Mouse (Mus musculus) thymus, postnatal 4 days (tissue): Measurements from ENCODE around the gene Dab2ip.

ENCODE experiments used
- DNase-seq: peaks from one replicate; pipeline ENCODE4 v3.0.0; 2021

The Dab2ip gene

DNA sequence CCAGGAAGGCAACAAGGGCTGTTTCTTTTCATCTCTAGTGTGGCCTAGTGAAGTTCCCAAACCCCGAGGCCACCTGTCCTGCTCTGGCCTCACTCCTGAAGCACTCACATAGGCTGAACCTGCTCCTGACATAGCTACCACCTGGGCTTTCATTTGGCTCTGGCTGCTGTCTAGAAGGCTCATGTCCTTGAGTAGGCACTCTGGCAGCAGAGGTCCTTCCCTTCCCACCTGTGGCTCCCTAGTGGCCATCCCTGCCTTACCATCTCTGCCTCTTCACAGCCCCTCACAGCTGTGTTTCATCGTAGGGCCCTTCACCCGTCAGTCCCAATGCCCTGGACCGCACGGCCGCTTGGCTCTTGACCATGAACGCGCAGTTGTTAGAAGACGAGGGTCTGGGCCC lies 162.9 kb downstream of the Dab2ip start:
- DNase-seq, result no peak

DNA sequence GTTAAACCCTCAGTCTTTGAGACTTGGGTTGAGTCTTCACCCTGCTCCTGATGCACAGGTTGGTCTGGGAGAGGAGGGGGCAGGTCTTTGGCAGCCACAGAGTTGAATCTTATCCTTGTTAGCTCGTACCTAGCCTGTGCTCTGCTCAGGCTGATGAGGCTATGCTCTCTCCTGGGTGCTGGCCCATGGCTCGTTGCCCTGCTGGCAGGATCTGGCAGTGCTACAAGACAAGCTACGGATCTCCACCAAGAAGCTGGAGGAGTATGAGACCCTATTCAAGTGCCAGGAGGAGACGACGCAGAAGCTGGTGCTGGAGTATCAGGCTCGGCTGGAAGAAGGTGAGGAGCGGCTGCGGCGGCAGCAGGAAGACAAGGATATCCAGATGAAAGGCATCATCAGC lies 164.8 kb downstream of the Dab2ip start:
- DNase-seq, result no peak

DNA sequence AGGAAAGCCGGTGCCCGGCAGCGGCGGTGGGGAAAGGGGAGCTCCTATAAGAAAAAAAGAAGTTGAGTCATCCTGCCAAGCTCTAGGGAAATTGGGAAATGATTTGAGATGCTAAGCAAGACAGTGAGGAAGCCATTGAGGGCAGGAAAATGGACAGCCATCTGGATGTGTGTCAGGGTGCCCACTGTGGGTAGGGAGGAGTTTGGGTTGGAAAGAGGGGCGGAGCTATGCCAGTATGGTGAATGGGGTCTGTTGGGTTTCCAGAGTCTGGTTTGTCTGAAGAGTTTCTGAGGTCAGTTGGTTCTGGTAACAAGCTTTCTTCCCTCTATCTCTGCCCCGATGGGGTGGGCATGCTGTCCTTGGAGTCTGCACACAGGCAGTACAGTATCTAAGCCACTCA lies 165.2 kb downstream of the Dab2ip start:
- DNase-seq, result no peak

DNA sequence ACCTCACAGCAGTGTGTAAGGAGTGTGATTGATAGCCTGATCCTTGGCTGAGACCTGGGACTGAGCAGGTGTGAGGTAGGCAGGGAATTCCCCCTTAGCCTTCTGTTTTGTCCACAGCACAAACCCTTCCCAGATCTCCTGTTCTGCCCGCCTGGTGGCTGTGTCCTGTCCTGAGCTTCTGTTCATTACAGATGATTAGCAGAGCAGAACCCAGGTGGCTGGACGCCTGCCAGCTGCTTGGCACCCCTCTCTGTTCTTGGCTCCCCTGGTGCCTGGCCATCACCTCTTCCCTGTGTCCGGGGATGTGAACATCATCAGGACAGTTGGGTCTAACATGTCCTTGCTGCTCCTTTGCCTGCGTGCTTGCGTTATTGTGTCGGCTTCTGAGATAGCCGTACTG lies 165.6 kb downstream of the Dab2ip start:
- no peak for DNase-seq

DNA sequence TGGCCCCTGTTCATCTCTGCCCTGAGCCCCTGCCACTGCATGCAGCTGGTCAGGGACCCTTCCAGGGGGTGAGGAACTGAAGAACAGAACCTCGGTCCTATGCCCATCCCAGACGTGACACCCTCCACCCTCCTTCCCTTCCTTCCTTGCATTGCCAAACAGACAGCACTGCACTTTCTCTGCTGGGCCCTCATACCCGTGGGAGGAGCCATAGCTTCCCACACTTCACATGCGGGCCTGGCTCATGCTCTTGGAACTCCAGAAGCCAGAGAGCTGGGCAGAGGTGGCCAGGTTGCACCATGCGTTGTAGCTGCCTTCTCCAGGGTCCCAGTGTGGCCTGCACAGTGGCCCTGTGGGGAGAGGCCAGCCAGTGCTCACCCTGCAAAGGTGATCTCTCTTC lies 170.6 kb downstream of the Dab2ip start:
- DNase-seq, result no peak

DNA sequence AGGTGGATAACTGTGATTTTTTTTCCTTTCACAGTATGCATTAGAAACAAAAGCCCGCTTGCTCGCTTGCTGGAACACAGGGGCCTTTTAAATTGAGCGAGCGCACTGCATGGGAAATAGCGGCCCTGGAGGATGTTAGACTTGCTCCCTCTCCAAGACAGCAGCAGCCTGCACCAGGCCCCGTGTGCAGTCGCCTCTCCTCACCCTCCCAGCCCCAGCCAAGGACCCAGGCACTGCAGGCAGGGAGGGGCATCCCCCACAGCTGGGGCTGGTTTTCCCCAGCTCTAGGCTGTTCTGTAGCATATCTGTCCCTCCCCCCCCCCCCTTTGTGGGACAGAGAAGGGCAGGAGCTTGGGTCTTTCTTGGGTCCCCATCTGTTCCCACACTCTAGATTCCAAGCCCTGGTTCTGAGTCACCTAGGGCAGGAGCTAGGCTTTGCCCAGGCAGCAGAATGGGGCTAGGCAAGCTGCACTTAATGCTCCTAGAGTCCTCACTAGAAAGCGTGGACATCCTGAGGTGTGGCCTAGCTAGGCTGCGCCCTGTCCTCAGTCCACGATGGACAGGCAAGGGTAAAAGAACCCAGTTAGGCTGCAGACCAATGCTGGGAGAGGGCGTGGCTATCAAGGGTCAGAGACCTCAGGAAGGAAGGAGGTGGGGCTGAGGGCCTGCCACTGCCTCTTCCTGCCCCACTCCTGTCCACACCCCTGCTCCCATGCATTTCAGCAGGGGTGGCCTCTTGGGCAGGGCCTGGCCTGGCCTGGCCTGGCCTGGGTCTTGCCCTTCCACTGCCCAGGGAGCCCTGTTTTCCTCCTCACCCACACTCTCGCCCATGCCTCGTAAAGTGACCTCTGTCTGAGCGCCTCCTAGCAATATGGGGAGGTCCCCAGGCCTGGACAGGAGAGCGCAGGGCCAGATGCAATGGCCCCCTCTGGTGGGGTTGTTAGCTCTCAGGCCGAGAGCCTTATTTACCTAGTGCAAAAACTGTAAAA lies 171.3 kb downstream of the Dab2ip start:
- DNase-seq, result no peak

DNA sequence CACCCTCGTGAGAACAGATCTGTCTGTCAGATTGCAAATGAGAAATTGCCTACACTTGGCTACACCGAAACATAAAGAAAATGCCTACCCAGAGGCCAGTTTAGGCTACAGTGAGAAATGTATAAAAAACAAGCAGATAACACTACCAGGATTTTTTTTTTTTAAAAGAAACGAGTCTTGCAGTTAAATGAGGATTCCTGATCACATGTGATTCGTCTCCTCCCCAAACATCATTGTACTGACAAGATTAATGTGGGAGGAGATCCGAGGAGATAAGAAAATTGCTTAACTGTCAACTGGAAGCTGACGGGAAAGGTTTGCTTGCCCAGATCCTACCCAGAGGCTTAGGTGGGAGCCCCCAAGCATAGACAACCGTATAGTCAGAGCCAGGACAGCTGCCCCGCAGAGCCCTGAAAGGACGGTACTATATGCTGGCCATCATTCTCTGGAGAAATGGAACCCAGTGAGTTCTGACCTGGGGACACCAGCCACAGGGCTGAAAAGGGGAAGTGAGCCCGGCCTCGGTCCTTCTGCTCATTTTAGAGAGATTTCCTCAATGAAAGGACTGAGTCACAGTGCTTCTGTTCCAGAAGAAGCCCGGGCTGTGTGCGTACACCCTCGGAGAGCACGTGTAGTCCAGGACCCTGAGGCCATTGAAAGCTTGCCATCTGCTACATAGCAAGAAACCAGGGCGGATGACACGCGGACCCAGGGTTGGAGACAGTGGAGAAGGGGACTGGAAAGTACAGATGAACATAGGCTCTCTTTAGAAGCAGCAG lies 173.8 kb downstream of the Dab2ip start:
- DNase-seq, result no peak

DNA sequence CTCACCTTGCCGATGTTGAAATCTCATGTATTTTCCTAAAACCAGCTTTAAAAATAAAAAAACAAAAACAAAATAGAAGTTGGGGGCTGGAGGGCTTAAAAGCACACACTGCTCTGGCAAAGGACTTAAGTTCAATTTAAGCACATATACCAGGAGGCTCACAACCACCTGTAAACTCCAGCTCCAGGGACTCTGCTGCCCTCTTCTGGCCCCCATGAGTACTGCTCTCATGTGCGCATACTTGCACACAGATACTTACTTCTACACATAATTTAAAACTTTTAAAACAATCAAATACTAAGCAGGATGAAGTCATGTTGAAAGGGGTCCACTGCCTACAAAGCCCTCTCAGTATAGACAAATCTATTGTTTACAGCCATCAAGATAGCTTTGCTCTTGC lies 176.9 kb downstream of the Dab2ip start:
- peak; percentile 53 for DNase-seq

DNA sequence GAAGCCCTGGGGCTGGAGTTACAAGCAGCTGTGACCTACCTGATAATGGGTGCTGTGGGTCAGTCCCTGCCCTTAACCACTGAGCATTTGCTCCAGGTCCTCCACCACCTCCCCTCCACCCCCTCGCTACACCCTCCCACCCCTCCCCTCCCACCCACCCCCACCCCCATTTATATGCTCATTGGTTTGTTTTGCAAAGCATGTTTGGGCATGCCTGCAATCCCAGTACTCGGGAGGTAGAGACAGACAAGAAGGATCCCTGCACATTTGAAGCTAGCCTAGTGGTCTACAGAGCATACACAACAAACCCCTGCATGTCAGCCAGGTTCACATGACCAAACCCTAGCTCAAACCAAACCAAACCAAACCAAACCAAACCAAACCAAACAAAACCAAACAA lies 178.0 kb downstream of the Dab2ip start:
- DNase-seq, result no peak

DNA sequence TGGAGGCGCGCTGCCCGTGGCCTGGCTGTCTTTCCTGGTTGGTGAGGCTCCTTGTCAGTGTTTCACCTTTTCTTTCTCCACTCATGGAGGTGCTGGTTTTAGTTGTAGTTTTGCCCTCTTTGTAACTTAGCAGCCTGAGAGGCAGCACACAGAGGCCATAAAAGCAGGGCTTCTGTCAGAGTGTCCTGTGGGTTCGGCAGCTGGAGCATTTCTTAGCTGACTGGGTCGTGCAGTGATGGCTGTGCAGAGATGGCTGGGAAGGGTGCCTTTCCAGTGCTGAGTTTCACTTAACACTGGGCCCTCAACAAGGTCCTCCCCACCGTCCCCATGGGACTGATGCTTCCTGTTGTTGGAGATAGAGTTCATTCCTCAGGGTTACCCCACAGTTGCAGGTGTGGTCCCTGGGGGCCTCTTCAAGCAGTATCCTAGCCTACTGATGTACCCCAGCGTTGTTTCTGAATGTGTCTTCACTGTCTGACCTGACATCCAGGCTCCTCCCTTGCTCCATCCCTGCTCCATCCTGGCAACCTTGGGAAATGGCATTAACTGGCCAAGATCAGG lies 179.5 kb downstream of the Dab2ip start:
- no peak for DNase-seq

DNA sequence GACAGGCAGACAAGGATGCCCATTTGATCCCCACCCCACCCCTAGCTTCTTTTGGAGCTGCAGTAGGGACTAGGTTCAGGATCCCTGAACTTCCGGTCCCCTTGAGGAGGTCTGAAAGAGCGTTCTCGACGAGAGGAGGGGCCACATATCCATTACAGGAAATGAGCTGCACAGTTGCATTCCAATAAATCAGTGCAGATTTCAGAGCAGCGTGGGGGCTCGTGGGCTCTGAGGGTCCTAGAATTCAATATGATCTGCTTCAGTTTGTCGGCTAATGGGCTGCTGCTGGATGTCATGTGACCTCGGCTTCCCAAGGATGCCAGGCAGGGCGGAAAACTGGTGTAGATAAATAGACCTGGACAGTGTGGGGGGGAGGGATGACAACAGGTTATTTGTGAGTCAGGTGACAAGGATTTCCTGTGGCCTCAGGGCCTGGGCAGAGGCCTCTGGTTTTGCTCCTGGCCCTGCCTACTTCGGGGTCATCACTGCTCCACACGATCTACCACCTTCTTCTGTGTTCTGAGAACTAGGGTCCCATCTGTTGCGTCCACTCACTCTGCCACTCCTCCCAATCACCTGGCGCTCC lies 181.7 kb downstream of the Dab2ip start:
- no peak for DNase-seq

DNA sequence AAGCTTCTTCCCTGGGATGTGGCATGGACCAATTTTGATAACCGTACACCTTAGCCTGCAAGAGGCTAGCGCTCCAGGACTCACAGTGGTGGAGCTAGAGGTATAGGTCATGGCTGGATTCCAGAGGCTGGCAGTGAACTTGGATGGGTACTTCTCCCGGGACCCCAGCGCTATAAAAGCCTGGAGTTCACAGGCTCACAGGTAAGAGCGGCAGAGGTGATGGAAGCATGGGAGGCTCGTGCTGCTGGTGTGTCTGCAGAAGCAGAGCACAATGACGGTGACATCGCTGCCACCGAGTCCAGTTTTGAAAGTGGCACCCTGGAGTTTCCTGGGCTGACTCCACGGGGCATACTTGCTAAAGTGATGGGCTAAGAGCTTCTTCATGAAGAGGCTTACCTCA lies 187.8 kb downstream of the Dab2ip start:
- no peak for DNase-seq

DNA sequence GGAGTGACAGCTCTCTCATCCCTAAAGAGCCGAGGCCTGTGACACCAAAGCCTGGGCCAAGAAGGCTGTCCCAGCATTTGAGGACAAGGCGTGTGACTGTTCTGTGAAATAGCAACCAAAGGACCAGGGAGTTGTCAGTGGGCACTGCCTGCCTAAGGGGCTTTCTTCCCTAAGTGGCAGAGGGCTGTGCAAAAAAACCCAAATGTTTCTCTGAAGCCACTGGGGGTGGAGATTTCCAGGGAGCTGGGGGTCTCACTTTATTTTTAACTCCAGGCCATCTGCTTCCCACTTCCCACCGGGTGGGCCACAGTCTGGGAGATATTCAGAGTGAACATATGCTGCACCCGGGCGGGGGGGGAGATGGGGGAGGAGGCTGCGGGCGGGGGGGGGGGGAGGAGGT lies 188.6 kb downstream of the Dab2ip start:
- no peak for DNase-seq

DNA sequence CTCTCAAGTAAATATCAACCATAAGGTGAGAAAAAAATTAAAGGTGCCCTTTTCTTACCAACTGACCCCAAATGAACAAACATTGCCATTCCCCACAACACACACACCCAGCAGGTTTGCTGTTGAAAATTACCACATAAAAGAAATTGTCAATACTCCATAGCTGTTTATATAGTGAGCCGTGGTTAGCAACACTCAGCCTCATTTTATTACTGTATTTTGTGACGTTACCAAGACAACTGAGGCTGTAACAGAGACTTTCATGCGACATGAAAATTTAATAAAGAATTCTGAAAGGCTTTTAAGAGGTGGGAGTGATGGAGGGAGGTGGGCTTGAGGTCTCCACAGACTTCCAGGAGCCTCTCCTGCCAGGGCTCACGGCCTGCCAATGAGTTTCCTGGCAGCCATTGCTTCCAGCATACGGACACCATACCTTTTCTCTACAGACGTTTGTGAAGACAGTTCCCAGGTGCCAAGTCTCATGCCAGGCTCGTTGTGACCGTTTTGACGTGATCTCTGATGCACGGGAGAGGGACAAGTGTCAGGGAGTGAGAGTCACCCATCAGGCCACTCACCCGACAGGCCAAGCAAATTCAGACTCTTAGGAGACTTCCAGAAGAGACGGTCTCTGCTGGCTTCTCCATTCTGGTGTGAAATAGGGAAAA lies 189.4 kb downstream of the Dab2ip start:
- no peak for DNase-seq

DNA sequence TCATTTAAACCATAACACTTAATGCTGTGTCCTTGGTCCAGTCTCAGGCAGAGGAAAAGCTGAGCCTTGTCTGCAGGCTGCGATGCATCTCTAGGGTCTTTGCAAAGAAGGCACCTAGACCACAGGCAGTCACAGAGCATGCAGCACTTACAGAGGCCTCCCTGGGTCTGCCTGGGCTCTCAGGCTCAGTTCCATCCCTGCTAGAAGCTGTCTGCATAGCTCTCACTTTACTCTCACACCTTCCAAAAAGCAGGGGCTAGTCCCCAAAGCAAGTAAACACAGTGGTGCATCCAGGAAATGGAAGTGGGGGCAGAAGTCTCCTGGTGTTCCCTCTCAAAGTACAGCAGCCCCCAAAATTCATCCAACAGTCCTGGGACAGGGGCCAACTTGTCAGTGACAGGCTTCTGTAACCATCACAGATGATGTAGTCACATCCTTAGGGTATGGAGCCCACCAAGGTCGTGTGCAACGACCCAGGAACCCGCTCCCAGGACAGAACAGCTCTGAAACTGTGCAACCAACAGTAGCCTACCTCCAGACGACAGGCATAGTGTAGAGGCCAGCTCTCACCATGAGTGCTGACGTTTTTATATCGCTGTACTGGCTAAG lies 192.6 kb downstream of the Dab2ip start:
- no peak for DNase-seq

DNA sequence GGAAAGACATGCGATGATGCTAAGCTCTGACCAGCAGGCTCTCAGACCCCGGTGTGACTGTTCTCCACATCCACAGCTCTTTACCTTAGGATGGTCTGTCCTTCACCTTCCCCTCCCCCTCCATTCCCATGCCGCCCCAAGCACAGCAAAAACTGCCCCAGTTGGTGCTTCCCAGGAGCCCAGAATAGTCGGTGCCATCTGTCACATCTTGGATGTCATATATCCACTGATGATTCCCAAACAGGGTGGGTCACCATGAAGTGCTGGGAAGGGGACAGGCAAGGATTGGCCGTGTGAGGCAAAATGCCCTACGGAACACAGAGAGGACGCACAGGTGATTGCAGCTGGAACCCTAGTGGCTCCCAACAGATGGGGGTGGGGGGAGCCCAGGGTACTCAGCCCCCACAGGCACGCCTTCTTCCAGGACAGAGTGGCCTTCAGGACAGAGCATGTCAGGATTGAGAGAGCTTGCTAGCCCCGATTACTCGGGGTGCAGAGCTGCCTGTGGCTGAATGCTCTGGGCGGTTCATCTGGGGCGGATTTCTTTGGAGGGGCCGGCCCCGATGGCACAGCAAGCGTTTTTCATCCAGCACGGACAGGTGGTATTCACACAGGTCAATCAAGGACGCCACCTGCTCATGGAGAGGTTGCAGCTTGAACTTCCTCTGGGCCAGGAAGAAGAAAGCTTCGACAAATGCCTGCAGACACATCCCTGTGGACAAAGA lies 193.9 kb downstream of the Dab2ip start:
- DNase-seq, result no peak

DNA sequence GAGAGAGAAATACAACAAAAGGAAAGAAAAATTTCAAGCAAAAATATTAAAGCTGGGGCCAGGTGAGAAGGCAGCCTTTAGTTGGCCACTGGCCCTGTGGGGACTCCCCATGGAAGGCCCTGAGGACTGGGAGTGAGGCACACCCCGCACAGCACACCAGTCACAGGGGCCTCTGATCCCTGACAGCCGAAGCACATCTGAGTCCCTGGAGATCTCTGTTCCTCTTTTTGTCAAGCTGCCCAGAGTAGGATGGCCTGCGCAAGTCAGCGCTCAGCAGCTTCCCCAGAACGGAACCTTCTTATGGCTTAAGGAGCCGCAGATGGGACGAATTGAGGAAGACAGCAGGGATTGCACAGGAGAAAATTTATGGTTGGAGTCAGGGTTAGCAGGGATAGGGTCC lies 198.4 kb downstream of the Dab2ip start:
- no peak for DNase-seq

DNA sequence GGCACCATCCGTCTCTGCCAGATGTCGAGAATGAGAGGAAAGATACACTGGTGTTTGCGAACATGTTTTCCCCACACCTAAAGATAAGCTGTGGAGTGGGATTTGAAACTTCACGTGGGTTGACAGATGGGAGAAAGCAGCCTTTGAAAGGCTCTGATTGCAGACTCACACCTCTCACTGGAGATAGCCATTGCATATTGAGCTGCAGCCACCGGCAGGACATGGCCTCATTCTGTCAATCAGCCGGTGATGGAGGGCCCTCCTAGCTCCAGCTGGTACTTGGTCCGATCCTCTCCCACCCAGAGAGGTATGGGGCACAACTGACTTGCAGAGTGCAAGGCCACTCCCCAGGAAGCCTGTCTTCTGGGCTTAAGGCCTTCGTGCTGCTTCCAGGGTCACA lies 202.3 kb downstream of the Dab2ip start:
- no peak for DNase-seq

DNA sequence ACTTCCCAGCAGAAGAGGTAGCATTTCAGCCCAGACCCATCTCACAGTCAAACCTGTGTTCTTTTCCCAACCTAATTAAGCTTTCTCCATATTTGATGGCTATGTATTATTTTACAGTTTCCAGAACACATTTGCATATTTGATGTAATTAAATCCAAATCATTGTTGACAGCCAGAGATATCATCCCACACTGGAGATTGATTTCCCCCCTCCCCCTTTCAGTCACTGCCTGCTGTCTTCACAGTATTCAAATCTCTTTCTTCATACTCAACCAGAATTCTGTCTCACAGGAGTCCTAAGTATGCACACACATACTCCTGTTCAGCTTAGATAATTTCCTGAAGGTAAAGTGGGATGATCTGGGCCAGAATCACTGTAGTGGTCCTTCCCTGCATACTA lies 202.8 kb downstream of the Dab2ip start:
- DNase-seq, result no peak

DNA sequence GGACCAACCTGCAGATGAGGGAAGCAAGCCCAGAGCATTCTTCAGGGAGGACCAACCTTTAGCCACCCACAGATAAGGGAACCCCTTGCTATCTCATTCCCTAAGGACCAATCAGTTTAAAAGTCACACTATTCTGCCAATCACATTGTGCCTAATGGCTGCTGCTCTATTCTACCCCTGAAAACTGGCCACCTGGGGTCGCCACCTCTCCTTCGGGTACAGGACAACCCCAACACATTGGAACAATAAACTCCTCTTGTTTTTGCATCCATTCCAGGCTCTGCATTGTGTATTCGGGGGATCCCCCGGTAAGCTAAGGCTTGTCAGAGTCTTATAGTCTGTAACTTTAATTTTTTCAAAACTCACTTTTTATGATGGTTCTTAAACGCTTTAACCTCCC lies 203.4 kb downstream of the Dab2ip start:
- peak; percentile 54 for DNase-seq

DNA sequence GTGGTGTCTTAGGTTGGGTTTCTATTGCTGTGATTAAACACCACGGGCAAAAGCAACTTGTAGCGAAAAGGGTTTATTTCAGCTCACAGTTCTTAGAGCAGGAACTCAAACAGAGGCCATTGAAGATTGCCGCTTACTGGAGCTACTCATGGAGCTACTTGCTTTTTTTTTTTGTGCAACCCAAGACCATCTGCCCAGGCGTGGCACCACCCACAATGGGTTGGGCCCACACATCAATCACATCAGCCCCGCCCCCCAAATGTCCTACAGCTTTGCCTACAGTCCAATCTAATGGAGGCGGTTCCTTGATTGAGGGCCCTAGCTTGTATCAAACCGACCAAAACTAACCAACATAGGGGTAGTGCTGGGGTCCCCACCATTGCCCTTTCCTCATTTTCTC lies 205.8 kb downstream of the Dab2ip start:
- no peak for DNase-seq

DNA sequence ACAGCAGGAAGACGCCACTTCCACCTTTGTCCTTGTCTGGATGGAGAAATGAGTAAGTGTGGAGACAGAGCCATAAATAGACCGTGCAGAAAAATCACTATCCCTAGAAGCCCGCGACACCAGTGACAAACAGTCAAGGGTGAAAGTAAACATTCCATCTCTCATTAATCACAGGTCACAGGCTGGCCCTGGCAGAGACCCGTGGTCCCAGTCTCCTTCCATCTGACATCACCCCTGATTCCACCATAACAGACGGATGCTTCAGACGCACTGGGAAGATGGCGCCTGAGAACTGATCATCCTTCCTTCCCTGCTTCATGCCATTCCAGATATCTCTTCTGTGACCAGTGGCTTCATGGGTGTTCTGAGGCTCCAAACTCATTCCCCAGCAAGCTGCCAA lies 206.3 kb downstream of the Dab2ip start:
- no peak for DNase-seq
